Mouse (Mus musculus) heart, adult 10 weeks (tissue): ENCODE measurements around the gene Ubqlnl. TPM values are rescaled to one million over a fixed set of nuclear protein-coding genes. Genes with fewer than 3 reads are reported as not detected.

Experiments
- polyA plus RNA-seq: library from polyadenylated mRNA; stranded (reverse); fragments of 350-450 nt; fragmentation: Illumina TruSeq; extraction: RNeasy Lipid Tissue Mini Kit (QIAGEN cat#74804); gene quantifications from one replicate; pipeline ENCODE4 v1.2.3, GENCODE M21; 2014; ENCODE audit warnings: low read depth, low replicate concordance

The Ubqlnl gene
- not detected for polyA plus RNA-seq

DNA sequence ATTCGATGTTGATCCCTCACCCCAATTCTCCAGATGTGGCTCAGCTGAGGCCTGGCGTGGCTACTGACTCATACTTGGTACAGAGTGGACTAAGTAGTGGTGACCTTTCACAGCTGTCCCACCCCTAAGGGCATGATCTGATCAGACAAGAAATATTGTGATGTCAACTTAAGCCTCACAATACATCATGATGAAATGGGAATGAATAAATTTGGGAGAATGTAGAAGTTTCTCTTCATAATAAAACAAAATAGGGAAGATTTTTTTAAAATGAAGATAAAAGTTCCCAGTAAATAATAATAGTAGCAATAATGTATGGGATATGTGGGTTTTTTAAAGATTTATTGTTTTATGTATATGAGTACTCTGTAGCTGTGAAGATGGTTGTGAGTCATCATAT, at the start of gene Ubqlnl:
TSS of gene Ubqlnl (minus strand) at position 101 of the 400 bp plus-strand sequence.

DNA sequence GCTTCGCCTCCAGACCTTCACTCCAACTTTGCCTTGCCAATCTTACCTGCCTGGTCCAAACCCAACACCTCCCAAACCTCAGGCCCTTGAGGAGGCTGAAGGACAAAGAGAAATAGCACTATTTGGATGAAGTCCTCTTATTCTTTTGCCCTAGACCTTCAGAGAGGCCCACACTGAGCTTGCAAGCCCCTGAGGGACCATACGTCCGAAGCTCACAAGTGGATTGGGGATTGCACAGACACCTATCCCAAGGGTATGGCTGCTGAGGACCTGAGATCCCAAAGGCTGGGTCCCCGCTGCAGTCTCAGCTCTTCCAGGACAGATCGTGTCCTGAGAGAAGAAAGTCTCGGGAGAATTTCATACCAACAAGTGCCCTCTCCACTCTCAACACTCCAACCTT, 45.5 kb upstream of the Ubqlnl start, which contains the start of gene Olfr649:
TSS of gene Olfr649 (minus strand) at position 101 of the 400 bp plus-strand sequence.

DNA sequence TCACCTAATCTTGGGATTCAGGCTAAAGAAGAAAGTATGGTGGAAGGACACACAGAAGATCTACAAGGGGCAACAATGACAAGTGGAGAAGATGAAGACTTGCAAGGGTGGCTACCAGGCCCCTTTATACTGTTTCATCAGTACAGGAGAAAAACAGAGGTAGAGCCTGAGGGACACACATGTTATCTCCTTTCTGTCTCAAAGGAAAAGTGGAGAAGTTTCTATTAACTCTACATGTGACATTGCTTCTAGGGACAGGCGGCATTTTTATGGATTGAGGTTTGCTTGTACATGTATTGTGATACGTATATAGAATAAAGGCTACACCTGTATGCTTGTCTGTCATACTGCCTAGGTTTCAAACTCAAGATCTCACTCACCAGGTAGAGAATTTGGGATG, 32.9 kb upstream of the Ubqlnl start, which contains the start of gene Olfr648:
TSS of gene Olfr648 (minus strand) at position 101 of the 400 bp plus-strand sequence.

DNA sequence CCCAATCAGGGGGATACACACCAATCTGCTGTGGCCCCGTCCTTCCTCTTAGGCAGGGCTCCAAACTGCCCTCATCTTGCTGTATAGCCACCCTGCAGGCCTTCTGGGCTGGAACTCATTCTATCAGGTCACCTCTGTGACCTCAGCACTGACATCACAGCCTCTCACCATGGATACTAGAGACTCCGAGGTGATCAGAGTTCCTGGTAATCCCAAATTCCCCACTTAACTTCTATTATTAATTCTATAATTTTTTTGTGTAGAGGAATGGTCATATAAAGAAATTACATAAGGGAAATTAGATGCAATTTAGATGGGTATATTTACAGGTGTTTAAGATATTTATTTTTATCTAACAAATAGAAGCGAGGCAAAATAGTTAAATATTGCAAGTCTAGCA, 7.2 kb downstream of the Ubqlnl start, which contains the start of gene Ubqln3:
TSS of gene Ubqln3 (minus strand) at position 101 of the 400 bp plus-strand sequence.

DNA sequence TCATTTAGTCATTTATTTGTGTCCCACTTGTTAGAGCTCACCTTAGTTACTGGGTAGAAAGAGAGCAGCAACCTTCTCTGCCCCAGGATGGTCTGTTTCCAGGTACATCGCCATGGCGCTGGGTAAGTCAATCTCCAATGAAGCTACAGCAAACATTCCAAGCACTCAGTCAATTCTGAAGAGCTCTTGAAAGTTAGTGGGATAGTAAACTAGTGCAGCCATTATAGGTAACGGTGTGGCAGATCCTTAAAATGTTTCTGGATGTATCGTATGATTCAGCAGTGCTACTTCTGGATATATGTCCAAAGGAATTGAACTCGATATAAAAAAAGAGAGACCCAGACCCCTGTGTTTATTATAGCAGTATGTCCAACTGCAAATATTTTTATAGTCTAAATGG, 13.1 kb downstream of the Ubqlnl start, which contains the start of gene Olfr643:
TSS of gene Olfr643 (minus strand) at position 101 of the 400 bp plus-strand sequence.

DNA sequence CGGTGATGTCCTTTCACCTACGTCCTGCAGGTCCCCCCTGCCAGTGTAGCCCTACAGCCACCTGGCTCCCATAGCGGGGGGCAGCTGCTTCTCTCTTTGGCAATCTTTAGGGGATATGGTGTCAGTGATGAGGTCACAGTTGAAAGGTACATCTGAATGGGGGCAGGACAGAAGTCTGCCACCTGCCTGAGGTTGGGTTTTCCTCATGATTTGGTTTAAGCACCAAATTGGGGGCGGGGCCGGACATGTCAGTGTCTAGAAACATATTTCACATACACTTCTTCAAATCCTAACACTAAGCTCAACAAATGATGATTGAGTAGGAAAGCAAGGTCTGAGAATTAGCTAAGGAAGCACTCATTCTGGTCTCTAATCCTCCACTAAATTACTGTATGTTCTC, 20.6 kb downstream of the Ubqlnl start, which contains the start of gene Ubqln5:
TSS of gene Ubqln5 (minus strand) at position 101 of the 400 bp plus-strand sequence.

DNA sequence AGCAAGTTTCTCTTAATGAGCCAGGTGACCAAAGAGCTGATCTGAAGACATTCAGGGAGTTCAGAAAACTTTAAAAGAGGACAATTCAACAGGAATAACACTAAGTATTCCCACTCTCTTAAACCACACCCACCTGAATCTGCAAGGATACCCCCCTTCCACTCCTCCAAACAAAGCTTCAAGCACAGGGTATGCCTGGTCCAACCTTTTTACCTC, 45.7 kb downstream of the Ubqlnl start, which contains the start of gene Olfr646:
TSS of gene Olfr646 (plus strand) at position 117 of the 216 bp plus-strand sequence.

Other genes with a start within 250 kb of the Ubqlnl start
- not detected for gene Olfr65, start 247.1 kb downstream of the Ubqlnl start, polyA plus RNA-seq
- not detected for gene Olfr631, start 221.7 kb downstream of the Ubqlnl start, polyA plus RNA-seq
- not detected for gene Olfr632, start 216.2 kb downstream of the Ubqlnl start, polyA plus RNA-seq
- not detected for gene Olfr633, start 206.1 kb downstream of the Ubqlnl start, polyA plus RNA-seq
- gene Olfr635, start 179.4 kb downstream of the Ubqlnl start, polyA plus RNA-seq: not detected
- gene Olfr638, start 151.8 kb downstream of the Ubqlnl start, polyA plus RNA-seq: not detected
- gene Olfr639, start 133.3 kb downstream of the Ubqlnl start, polyA plus RNA-seq: not detected
- gene Olfr640, start 125.0 kb downstream of the Ubqlnl start, polyA plus RNA-seq: not detected
- gene Olfr641, start 115.1 kb downstream of the Ubqlnl start, polyA plus RNA-seq: not detected
- not detected for gene Olfr642, start 97.9 kb downstream of the Ubqlnl start, polyA plus RNA-seq
- gene 4930516K23Rik, start 89.1 kb downstream of the Ubqlnl start, polyA plus RNA-seq: not detected
- not detected for gene Olfr644, start 78.7 kb downstream of the Ubqlnl start, polyA plus RNA-seq
- not detected for gene Olfr645, start 65.1 kb downstream of the Ubqlnl start, polyA plus RNA-seq
- not detected for gene Olfr646, start 45.7 kb downstream of the Ubqlnl start, polyA plus RNA-seq
- gene Ubqln5, start 20.7 kb downstream of the Ubqlnl start, polyA plus RNA-seq: not detected
- gene Olfr643, start 13.2 kb downstream of the Ubqlnl start, polyA plus RNA-seq: not detected
- gene Ubqln3, start 7.3 kb downstream of the Ubqlnl start, polyA plus RNA-seq: not detected
- gene Olfm5, start 14.3 kb upstream of the Ubqlnl start, polyA plus RNA-seq: not detected
- gene Olfr648, start 32.8 kb upstream of the Ubqlnl start, polyA plus RNA-seq: not detected
- not detected for gene Olfr649, start 45.4 kb upstream of the Ubqlnl start, polyA plus RNA-seq
- gene Trim6, start 68.2 kb upstream of the Ubqlnl start, polyA plus RNA-seq: 0.76 TPM
- 7.4 TPM for gene Trim34a, start 93.9 kb upstream of the Ubqlnl start, polyA plus RNA-seq
- gene Trim5, start 137.5 kb upstream of the Ubqlnl start, polyA plus RNA-seq: 1.6 TPM
- 19.8 TPM for gene Trim12a, start 164.9 kb upstream of the Ubqlnl start, polyA plus RNA-seq
- gene Trim34b, start 178.9 kb upstream of the Ubqlnl start, polyA plus RNA-seq: not detected
- gene Trim12c, start 202.8 kb upstream of the Ubqlnl start, polyA plus RNA-seq: 8.5 TPM
- gene Trim30b, start 219.3 kb upstream of the Ubqlnl start, polyA plus RNA-seq: 0.24 TPM